Mouse (Mus musculus) liver, embryonic 16.5 days (tissue): ENCODE results near the gene Calcoco1. TPM values are rescaled to one million over a fixed set of nuclear protein-coding genes. Genes with fewer than 3 reads are reported as not detected.

ENCODE experiments used
- ATAC-seq: fragments of 200-750 bp; cut with Nextera tagmentation; 2 replicates; pipeline ENCODE4 v1.8.0; 2017; ENCODE audit warnings: low read depth, mild to moderate bottlenecking, moderate number of reproducible peaks, moderate library complexity
- H3K27ac ChIP-seq: fragments of 300-500 bp; sonication (generic); 2 replicates; pipeline ENCODE4 v1.5.1; 2014; ENCODE audit warnings: mild to moderate bottlenecking, low read length
- H3K27me3 ChIP-seq: fragments of 300-500 bp; sonication (generic); 2 replicates; pipeline ENCODE4 v1.6.1; 2014; ENCODE audit warnings: low read depth, low read length, mixed read lengths; ENCODE audit not compliant: control insufficient read depth, insufficient read depth
- H3K36me3 ChIP-seq: fragments of 300-500 bp; sonication (generic); 2 replicates; pipeline ENCODE4 v1.6.1; 2014; ENCODE audit warnings: mild to moderate bottlenecking; ENCODE audit not compliant: control insufficient read depth, insufficient read depth
- H3K4me1 ChIP-seq: fragments of 300-500 bp; sonication (generic); 2 replicates; pipeline ENCODE4 v1.6.1; 2014; ENCODE audit warnings: low read depth, low read length, mixed read lengths; ENCODE audit not compliant: control insufficient read depth
- H3K4me2 ChIP-seq: fragments of 300-500 bp; sonication (generic); 2 replicates; pipeline ENCODE4 v1.6.1; 2014; ENCODE audit warnings: low read depth, low read length, mixed read lengths
- H3K4me3 ChIP-seq: fragments of 300-500 bp; sonication (generic); 2 replicates; pipeline ENCODE4 v1.5.1; 2014; ENCODE audit warnings: low read depth, mild to moderate bottlenecking, low read length
- H3K9ac ChIP-seq: fragments of 300-500 bp; sonication (generic); 2 replicates; pipeline ENCODE4 v1.6.1; 2014; ENCODE audit warnings: low read depth, low read length
- H3K9me3 ChIP-seq: fragments of 300-500 bp; sonication (generic); replicated peaks from 2 replicates; pipeline ENCODE4 v1.6.1; 2016; ENCODE audit warnings: low read length; ENCODE audit not compliant: control insufficient read depth
- WGBS: fragments of 180-500 bp; shearing (Covaris S2); extraction: QIAGEN DNeasy Blood & Tissue Kit; methylation state at CpG from one replicate; pipeline ENCODE4 v1.1.7; 2014; ENCODE audit not compliant: insufficient replicate concordance; 5-methylcytosine and 5-hydroxymethylcytosine counted together
- polyA plus RNA-seq: library from polyadenylated mRNA; unstranded; fragments of >200 nt; fragmentation: Nextera tagmentation; extraction: Ambion mirVana; gene quantifications from 2 replicates; pipeline ENCODE4 v1.2.1, GENCODE M21; 2015

Gene Calcoco1
- polyA plus RNA-seq, 1 experiment from 2014 or later, result 18.2 TPM

DNA sequence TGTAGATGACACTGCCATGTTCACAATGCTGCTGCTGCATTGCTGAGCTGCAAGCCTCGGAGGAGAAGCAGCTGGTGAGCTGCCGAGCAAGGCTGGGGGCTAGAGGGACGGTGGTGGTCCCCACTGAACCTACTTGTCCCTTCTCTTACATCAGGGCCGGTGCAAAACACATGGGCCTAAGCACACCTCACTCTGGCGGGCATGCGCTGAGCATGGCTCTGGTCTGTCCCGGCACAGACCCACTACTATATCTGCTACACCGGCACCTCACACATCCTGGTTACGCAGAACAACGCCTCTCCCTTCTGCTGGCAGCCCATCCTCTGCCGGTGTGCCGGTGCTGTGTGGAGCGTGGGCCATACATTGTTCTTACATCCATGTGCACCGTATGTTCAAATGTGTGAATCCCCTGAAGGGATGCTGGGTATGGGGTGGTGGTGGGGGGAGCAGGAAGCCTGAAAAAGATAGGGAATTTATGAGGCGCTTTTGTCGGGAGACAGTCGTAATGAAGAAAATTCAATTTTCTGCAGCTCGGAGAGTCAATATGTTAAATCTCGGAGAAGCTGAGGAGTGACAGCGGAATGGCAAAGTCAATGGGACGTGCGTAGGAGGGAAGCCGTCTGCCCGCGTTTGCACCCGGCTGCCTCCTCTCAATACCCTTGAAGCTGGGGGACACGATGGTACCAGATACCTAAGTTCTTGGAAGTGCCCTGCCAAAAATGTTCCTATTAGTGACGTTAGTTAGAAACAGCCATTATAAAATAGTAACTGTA lies 12.0 kb upstream of the Calcoco1 start:
- no peaks in the 10 kb centered on the region for H3K4me1 ChIP-seq
- H3K27me3 ChIP-seq, result peaks cover 14% of the 10 kb centered on the region
- ATAC-seq, result no peak
- no peak overlapping the region for H3K4me2 ChIP-seq
- H3K27ac ChIP-seq, result no peak overlapping the region
- no peaks in the 10 kb centered on the region for H3K36me3 ChIP-seq
- H3K4me3 ChIP-seq, result no peak overlapping the region
- WGBS, result 74% methylated on average over 28 of the region's 28 CpGs
- H3K9ac ChIP-seq, result no peak overlapping the region
- no peaks in the 10 kb centered on the region for H3K9me3 ChIP-seq

DNA sequence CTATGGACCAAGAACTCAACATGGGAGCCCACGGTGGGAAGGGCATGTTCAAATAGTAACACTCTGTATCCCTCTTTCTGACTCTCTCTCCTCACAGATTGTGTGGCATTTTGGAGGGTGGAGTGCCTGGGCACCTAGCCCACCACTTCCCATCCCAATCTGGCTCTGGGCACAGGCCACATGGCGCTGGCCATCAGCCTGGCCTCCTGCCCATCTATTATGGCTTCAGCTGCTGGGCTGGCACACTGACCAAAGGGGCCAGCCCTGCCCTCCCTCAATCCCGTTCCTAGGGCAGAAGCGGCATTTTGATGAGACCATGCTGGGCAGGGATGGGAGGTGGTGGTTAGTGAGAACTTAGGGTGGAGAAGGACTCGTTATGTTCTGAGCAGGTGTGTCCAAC lies 11.3 kb upstream of the Calcoco1 start:
- Histone ChIP-seq H3K4me2 (no peak overlapping the region), H3K4me1 (no peaks in the 10 kb centered on the region), H3K9ac (no peak overlapping the region), H3K36me3 (no peaks in the 10 kb centered on the region), H3K27me3 (peaks cover 14% of the 10 kb centered on the region), H3K27ac (no peak overlapping the region), H3K4me3 (no peak overlapping the region), H3K9me3 (no peaks in the 10 kb centered on the region)
- no peak for ATAC-seq
- 60% methylated on average over 5 of the region's 5 CpGs for WGBS

DNA sequence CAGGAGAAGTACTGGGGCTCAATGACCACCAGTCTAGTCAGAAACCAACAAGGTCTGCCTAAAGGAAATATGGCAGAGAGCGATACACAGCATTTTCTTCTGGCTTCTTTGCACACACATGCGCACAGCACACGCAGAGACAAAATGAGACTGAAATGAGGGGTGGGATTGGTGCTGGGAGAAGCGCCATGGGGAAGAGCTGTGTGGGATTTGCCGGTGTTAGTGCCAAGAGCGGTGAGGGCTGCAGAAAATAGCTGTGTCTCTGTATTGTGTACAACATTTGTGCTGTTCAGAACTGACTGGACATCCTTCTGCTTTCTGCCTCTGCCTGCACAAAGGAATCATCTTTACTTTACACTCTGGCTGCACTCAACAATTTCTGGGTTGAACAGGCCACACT lies 10.4 kb upstream of the Calcoco1 start:
- Histone ChIP-seq H3K4me1 (no peaks in the 10 kb centered on the region), H3K4me3 (no peak overlapping the region)
- WGBS, result 75% methylated on average over 6 of the region's 6 CpGs

DNA sequence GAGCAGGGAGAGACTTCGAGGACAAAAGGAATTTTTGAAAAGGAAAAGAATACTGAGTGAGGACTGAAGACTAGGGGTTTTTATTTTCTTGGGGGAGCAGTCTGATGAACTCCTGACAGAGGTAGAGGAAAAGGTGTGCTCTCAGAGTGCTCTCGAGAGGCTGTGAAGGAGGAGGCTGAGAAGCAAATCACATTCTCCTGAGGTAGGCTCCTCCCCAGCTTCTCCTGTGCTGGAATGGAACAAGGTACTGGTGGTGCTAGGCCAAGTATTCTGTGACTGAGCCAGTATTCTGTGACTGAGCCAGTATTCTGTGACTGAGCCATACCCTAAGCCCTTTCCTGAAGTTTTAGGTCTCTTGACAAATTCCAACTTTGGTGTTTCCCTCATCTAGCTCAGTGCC lies 6.0 kb upstream of the Calcoco1 start:
- H3K27ac ChIP-seq, result no peak overlapping the region
- no peaks in the 10 kb centered on the region for H3K4me1 ChIP-seq
- H3K36me3 ChIP-seq, result no peaks in the 10 kb centered on the region
- no peaks in the 10 kb centered on the region for H3K27me3 ChIP-seq
- no peak overlapping the region for H3K4me2 ChIP-seq
- no peak overlapping the region for H3K4me3 ChIP-seq
- WGBS, result 51% methylated on average over 2 of the region's 2 CpGs
- H3K9ac ChIP-seq, result no peak overlapping the region
- ATAC-seq, result no peak
- H3K9me3 ChIP-seq, result no peaks in the 10 kb centered on the region

More for the DNA sequence above, 10.4 kb upstream of the Calcoco1 start:
- Histone ChIP-seq H3K27me3 (peaks cover 14% of the 10 kb centered on the region), H3K9me3 (no peaks in the 10 kb centered on the region), H3K27ac (no peak overlapping the region), H3K9ac (no peak overlapping the region), H3K36me3 (no peaks in the 10 kb centered on the region), H3K4me2 (no peak overlapping the region)
- no peak for ATAC-seq

DNA sequence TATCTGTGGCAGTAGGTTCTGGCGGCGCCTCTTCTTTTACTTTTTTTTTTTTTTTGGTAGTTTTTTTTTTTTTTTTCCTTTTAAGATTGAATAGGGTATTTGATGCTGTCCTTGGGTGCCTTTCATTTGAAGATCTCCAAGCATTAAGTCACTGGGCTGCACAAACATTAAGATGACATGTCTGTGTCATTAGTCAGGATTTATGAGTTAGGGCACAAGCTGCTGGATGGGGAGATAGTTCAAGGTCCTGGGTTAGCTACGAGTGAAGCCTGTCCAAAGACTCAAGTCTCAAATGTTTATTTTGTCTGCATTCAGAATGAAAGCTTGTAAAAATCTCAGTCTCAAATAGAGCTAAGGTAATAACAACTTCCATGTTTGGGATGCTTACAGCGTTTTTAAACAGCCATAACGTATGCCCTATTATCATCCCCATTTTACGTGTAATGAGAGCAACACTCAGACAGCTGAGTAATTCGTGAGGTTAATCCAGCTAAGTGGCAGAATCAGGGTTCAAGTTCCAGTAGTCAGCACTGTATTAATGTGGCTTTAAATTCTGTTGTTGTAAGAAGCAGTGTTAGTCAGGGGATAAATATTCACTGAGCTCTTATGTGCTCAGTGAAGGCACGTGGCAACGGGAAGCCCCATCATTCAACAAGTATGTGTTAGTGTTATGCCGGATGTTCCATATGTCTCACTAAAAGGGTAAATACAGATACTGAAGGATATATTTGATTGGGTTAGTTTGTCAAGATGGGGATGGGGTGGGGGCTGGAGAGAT lies 1.6 kb upstream of the Calcoco1 start:
- WGBS, result 71% methylated on average over 10 of the region's 10 CpGs
- no peak overlapping the region for H3K9ac ChIP-seq

DNA sequence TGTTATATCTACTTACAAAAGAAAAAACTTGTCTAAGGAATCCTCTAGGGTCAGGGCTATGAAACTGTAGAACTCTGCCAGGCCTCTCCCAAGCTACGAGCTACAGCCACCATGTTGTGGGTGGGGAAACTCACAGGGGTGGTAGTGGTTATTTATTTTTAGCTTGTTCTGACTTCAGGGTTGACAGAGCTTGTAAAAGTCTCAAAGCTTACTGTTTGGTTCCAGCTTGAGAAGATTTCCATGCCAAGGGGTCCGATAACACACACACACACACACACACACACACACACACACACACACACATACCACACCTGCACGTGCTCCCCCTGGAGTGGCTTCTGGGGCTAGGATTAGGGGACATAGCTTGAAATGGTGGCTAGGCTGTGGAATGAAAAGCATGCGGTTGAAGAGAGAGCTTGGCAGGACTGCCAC lies 538 bp upstream of the Calcoco1 start:
- H3K4me2 ChIP-seq, result peak overlapping the region; percentile 77
- H3K27me3 ChIP-seq, result no peaks in the 10 kb centered on the region
- no peak overlapping the region for H3K27ac ChIP-seq
- peak overlapping the region; percentile 53 for H3K4me3 ChIP-seq
- 56% methylated on average over 4 of the region's 4 CpGs for WGBS
- no peaks in the 10 kb centered on the region for H3K36me3 ChIP-seq
- H3K4me1 ChIP-seq, result peaks cover 12% of the 10 kb centered on the region
- no peaks in the 10 kb centered on the region for H3K9me3 ChIP-seq
- ATAC-seq, result no peak
- no peak overlapping the region for H3K9ac ChIP-seq

More for the DNA sequence above, 1.6 kb upstream of the Calcoco1 start:
- H3K27ac ChIP-seq, result no peak overlapping the region
- no peak for ATAC-seq
- no peaks in the 10 kb centered on the region for H3K27me3 ChIP-seq
- H3K4me3 ChIP-seq, result no peak overlapping the region
- peaks cover 12% of the 10 kb centered on the region for H3K4me1 ChIP-seq
- no peaks in the 10 kb centered on the region for H3K9me3 ChIP-seq
- H3K36me3 ChIP-seq, result no peaks in the 10 kb centered on the region
- no peak overlapping the region for H3K4me2 ChIP-seq

DNA sequence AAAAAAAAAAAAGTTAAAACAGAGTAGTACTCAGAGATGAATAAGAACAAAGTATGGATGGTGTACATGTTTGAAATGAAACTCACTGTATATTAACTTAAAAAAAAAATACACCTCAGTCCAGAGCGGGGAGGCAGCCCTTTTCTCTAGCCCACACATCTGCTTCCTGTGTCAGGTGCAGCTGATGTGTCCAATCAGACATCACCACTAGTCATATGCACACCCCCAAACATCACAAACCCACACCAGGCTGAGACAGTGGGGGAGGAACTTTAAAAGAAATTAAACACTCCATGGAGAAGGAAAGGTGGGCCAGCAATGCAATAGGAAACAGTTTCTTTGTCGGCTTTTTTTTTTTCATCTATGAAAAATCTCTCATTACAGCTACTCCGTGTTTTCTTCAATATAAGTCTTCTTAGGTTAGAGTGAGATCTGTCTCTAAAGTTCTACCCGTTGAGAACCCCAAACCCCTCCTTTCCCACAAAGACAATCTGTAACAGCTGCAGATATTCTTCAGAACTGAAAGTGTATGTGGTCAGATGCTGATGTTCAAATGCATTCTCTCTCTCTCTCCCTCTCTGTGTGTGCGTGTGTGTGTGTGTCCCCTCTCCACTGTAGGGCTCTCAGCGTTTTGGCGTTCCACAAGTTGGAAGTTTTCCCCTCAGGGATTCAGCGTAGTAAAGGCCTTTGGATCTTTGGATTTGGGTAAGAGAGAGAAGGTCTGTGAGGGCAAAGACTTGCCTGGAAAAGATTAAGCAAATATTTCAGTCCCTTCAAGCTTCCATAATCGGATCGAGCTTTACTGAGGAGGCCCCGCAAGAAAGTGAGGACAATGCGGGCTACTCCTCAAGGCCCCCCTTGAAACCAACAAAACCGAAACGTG lies 721 bp downstream of the Calcoco1 start:
- no peak for ATAC-seq

DNA sequence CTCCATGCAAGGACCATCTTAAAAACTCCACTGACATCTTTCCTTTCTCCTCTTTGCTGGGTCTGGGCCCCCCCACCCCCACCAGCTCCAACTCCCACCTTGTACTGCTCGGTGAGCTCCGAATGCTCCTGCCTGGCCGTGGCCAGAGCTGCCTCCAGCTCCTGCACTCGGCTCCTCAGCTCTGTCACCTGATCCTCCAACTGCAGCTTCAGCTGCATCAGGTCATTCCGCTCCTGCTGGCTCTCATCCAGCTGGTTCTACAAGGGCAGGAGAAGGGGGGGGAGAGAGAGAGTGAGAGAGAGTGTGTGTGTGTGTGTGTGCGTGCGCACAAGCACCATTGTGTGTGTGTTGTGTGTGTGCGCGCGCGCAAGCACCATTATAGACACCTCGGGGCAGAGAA lies 5.8 kb downstream of the Calcoco1 start:
- no peaks in the 10 kb centered on the region for H3K36me3 ChIP-seq
- H3K9me3 ChIP-seq, result no peaks in the 10 kb centered on the region
- H3K4me2 ChIP-seq, result no peak overlapping the region
- H3K9ac ChIP-seq, result no peak overlapping the region
- H3K4me3 ChIP-seq, result no peak overlapping the region
- no peak for ATAC-seq
- H3K27me3 ChIP-seq, result no peaks in the 10 kb centered on the region
- 73% methylated on average over 12 of the region's 12 CpGs for WGBS
- peaks cover 2% of the 10 kb centered on the region for H3K4me1 ChIP-seq
- no peak overlapping the region for H3K27ac ChIP-seq

More for the DNA sequence above, 721 bp downstream of the Calcoco1 start:
- H3K4me1 ChIP-seq, result peaks cover 12% of the 10 kb centered on the region
- H3K4me2 ChIP-seq, result peak overlapping the region; percentile 81
- peak overlapping the region; percentile 57; the same call in 1 of the 2 replicates for H3K27ac ChIP-seq
- no peaks in the 10 kb centered on the region for H3K9me3 ChIP-seq
- H3K4me3 ChIP-seq, result peak overlapping the region; percentile 85
- 12% methylated on average over 14 of the region's 14 CpGs for WGBS
- no peaks in the 10 kb centered on the region for H3K36me3 ChIP-seq
- peak overlapping the region; percentile 82 for H3K9ac ChIP-seq
- no peaks in the 10 kb centered on the region for H3K27me3 ChIP-seq
